Mouse (Mus musculus): Measurements from ENCODE around the gene Nup188. TPM values are rescaled to one million over a fixed set of nuclear protein-coding genes. Genes with fewer than 3 reads are reported as not detected.

The Nup188 gene
- total RNA-seq, 2 experiments from 2014 or later, result 36.6 to 42.0 TPM

DNA sequence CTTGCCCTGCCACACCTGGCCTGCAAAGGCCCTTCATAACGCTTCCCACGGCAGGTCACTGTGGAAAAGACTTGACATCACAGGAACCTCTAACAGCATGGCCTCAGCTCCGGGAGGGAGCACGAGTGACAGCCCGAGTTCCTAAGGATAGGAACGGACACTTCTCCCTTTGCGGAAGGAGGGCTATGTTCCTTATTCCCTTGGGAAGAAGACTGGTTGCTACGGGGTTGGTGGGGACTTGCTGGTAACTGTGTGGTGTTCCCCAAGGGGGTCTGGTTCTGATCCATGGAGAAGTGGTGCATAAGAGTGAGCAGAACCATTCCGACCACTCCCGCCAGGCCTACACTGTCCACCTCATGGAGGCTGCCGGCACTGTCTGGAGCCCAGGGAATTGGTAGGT lies 5.5 kb upstream of the Nup188 start, which contains the start of gene Gm28038:
Gm28038 (plus strand) TSS at position 301 of the 400 bp plus-strand sequence.
- intact Hi-C loops (cut with DNase I), result no loop called here
- no peak for DNase-seq

DNA sequence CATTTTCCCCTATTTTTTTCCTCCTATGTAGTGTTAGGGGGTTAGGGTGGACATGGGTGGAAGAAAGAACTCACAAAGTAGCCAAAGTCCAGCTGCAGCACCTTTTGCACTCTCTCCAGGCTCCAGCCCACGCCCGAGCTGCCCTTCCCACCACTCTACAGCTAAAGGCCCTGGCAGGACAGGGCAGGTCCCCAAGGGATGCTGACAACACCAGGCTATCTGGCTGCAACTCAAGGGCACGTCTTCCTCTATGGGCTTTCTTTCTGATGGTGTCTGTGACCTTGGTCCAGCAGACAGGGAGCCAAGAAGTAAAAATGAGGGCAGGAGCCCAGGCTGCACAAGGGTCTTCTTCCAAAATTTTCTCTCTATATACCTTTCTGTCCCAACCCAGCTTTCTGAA lies 4.5 kb upstream of the Nup188 start:
- DNase-seq, result no peak
- intact Hi-C loops (cut with DNase I), result no loop called here

- intact Hi-C loops (cut with DNase I), result no loop called here
- DNase-seq, result no peak
Observed at GRCm38 (mm10) chr2:30283193-30283592, 3.0 kb upstream of the Nup188 start.

GRCm38 (mm10) chr2:30285004-30285403 lies 1.2 kb upstream of the Nup188 start:
- DNase-seq, result no peak
- intact Hi-C loops (cut with DNase I), result no loop called here

GRCm38 (mm10) chr2:30285416-30286181 lies 598 bp upstream of the Nup188 start:
- intact Hi-C loops (cut with DNase I), result no loop called here
- DNase-seq, result no peak

DNA sequence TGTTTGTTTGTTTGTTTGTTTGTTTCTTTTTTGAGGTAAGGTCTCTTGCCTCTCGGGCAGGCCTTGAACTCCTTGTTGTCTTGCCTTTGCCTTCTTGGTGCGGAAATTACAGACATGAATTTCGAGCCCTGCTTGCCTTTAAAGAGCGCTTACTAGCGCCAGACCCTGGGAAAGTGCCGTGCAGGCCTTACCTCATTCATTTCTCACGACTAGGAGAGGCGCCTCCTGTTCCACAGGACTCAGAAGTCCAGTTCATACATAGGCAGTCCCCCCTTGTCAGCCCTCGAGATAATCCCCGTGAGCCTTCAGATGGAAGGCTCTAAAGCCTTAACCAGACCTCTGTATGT lies 803 bp downstream of the Nup188 start:
- DNase-seq, result peak; percentile 21
- intact Hi-C loops (cut with DNase I), result no loop called here

DNA sequence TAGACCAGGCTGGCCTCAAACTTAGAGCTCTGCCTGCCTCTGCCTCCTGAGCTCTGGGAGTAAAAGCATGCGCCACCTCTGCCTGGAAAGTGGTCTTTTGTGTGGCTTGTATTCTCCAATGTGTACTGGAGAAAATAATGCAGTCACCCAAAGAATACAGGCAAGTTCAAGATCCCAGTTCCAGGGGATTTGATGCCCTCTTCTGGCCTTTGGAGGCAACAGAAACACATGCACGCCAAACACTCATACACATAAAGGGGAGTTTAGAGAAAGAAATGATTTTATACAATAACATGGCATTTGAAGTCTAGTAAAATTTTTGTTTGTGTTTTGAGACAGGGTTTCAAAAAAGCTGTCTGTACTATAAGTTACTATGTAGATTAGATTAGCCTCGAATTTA lies 13.3 kb downstream of the Nup188 start:
- DNase-seq, result no peak
- intact Hi-C loops (cut with DNase I), result no loop called here

DNA sequence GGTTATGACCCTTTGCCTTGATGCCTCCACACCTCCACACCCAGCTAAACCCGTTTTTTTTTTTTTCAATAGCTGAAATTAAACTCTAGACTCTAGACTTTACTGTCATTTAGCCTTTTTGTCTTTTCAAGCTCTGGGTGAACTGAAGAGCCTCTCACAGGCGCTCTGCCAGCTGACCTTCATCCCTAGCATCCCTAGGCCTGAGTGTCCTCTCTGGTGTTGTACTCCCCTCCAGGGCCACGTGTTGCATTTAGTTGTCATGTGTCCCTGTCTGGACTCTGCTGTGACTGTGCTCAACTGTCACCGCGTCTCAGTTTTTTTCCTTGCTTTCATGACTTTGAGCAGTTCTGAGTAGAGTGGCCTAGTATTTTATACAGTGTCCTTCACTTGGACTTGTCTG lies 13.8 kb downstream of the Nup188 start:
- DNase-seq, result no peak
- intact Hi-C loops (cut with DNase I), result loop anchor here (10.0 kb wide), 1 partner anchor 365 kb away; the partner anchor contains the start of gene Gle1

GRCm38 (mm10) chr2:30306087-30306486 lies 19.9 kb downstream of the Nup188 start:
- intact Hi-C loops (cut with DNase I), result loop anchor here (10.0 kb wide), 1 partner anchor 371 kb away; the partner anchor contains the start of gene Gle1
- DNase-seq, result no peak

- intact Hi-C loops (cut with DNase I), result loop anchor here (10.0 kb wide), 1 partner anchor 375 kb away; the partner anchor contains the start of gene Gle1
- no peak for DNase-seq
Observed at GRCm38 (mm10) chr2:30309351-30309750, 23.2 kb downstream of the Nup188 start.

- no peak for DNase-seq
- intact Hi-C loops (cut with DNase I), result loop anchor here (10.0 kb wide), 1 partner anchor 317 kb away; no protein-coding TSS in a partner anchor
Observed at GRCm38 (mm10) chr2:30311481-30311880, 25.3 kb downstream of the Nup188 start.

- intact Hi-C loops (cut with DNase I), result loop anchor here (10.0 kb wide), 1 partner anchor 321 kb away; no protein-coding TSS in a partner anchor
- no peak for DNase-seq
Observed at GRCm38 (mm10) chr2:30316136-30316535, 29.9 kb downstream of the Nup188 start.

GRCm38 (mm10) chr2:30316955-30317354 lies 30.8 kb downstream of the Nup188 start:
- DNase-seq, result no peak
- intact Hi-C loops (cut with DNase I), result loop anchor here (10.0 kb wide), 1 partner anchor 322 kb away; no protein-coding TSS in a partner anchor

DNA sequence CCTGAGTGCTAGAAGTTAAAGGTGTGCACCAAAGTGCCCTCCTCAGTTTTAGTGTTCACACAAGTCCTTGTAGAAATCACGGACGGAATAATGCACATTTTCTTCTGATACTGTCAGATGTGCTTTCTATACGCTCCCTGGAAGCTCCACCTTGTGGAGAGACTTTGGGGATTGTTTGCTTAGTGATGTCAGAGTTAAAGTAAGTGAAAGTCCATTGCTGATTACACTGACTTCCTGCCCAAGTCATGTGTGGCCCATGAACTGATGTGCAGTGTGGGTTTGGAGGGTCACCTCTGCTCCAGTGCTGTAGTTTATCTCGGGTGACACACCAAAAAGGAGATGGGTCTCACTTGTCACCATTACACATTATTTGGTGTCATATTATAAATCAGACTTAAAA lies 33.1 kb downstream of the Nup188 start:
- intact Hi-C loops (cut with DNase I), result loop anchor here (10.0 kb wide), 1 partner anchor 324 kb away; no protein-coding TSS in a partner anchor

DNA sequence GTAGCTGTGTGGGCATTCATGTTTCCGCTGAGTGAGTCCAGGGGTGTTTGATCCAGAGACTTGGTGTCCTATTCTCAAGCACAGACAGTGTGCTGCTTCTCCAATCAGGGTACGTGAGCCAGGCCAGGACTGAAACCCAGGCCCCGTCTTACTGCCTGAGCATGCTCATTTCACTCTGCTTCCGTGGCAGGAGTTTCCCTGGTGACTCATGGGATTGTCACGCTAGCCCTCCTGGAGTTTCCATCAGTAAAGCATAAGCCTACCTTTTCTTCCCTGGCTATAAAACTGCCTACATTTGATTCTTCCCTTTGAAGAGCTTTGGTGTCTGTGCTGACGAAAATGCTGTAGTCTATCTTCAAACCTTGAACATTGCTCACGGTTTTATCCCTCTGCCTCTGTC lies 36.9 kb downstream of the Nup188 start:
- intact Hi-C loops (cut with DNase I), result loop anchor here (10.0 kb wide), 1 partner anchor 1682 kb away; no protein-coding TSS in a partner anchor
- no peak for DNase-seq

More for the DNA sequence above, 33.1 kb downstream of the Nup188 start:
- no peak for DNase-seq

DNA sequence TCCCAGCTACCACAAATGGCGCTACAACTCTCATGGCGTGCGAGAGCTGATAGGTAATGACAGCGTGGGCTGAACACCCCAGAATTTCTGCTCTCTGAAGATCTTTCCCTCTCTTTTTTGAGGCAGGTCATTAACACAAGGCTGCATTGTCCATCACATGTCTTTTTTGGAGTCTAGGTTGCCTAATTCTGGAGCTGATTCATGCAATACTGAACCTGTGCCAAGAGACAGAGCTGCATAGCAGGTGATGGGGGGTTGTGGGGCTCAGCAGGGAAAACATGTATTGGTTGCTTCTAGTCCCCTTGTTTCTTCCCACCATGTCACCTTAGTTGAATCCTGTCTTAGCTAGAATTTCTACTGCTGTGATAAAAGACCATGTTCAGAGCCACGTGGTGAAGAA lies 39.1 kb downstream of the Nup188 start:
- no peak for DNase-seq
- intact Hi-C loops (cut with DNase I), result loop anchor here (10.0 kb wide), 1 partner anchor 1680 kb away; no protein-coding TSS in a partner anchor

DNA sequence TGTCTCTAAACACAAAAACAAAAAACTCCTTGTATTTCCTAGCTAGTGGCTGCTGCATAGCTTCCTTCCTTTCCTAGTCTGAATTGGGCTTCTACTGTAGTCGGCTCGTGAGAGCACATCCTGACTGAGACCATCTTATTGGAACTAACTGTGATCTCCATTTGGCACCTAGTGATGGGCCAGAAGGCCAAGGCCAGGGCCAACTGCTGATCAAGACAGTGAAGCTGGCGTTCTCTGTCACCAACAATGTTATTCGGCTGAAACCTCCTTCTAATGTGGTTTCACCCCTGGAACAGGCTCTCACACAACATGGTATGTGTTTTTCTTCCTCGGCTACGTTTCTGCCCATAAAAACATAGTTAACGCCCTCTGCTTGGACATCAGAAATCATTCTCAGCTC lies 41.1 kb downstream of the Nup188 start:
- no peak for DNase-seq
- intact Hi-C loops (cut with DNase I), result loop anchor here (10.0 kb wide), 1 partner anchor 1678 kb away; no protein-coding TSS in a partner anchor

- intact Hi-C loops (cut with DNase I), result loop anchor here (10.0 kb wide), 1 partner anchor 1676 kb away; no protein-coding TSS in a partner anchor
Observed at GRCm38 (mm10) chr2:30328791-30329190, 42.6 kb downstream of the Nup188 start.

DNA sequence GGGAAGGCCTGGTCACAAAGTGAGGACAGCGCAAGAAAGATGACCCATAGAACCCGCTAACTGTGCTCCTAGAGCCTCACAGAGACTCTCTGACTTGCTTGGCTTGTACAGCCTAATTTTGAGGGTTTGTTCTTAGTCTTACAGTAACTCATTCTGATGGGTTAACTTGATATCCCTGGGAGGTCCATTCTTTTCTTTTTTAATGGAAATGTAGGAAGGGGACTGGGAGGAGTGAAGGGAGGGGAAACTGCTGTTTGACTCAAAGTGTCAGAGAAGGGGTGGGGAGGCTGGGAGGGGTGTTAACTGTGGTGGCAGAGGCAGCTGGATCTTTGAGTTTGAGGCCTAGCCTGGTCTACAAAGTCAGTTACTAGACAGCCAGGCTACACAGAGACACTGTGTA lies 49.1 kb downstream of the Nup188 start:
- intact Hi-C loops (cut with DNase I), result loop anchor here (10.0 kb wide), 1 partner anchor 311 kb away; no protein-coding TSS in a partner anchor
- DNase-seq, result no peak

More at GRCm38 (mm10) chr2:30328791-30329190, 42.6 kb downstream of the Nup188 start:
- DNase-seq, result no peak

DNA sequence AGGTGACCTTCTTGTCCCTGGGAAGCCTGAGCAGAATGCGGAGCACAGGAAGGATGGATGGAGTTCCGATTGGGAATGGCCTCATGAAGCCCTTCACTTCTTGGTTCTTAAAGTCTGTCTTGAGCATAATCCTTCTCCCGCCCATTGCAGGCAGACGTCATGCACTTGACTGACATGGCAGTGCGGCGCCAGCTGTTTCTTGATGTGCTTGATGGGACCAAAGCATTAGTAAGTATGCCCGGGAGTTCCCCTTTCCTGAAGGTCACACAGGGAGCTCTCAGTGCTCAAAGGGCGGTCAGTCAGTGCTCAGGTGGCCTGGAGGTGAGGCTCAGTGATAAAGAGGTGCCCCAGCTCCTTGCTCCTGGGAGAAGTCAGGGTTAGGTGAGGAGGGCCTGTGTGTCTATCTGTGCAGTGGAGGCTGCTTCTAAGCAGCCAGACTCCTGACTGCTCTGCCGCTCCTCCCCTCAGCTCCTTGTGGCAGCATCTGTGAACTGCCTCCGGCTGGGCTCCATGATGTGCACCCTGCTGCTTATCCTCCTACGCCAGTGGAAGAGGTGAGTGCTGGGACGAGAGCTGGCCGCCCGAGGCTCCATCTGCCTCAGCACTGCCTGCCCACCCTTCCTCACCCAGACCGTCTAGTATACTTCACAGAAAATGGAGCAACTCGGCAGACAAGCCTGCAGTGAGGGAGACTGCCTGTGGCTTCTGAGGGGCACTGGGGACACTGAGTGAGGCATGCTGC lies 50.1 kb downstream of the Nup188 start:
- DNase-seq, result no peak
- intact Hi-C loops (cut with DNase I), result loop anchor here (10.0 kb wide), 1 partner anchor 312 kb away; no protein-coding TSS in a partner anchor

GRCm38 (mm10) chr2:30337179-30337578 lies 51.0 kb downstream of the Nup188 start:
- intact Hi-C loops (cut with DNase I), result loop anchor here (10.0 kb wide), 1 partner anchor 312 kb away; no protein-coding TSS in a partner anchor
- no peak for DNase-seq
